Mouse (Mus musculus) cerebellum, adult (tissue): ENCODE measurements around the gene Cdc20b.

Source experiments
- ATAC-seq: cut with Nextera tagmentation; 2 replicates; pipeline ENCODE4 v1.9.2; 2017; ENCODE audit warnings: mild to moderate bottlenecking, moderate library complexity, mixed read lengths; ENCODE audit not compliant: insufficient number of reproducible peaks, low FRiP score, low TSS enrichment

The Cdc20b gene

DNA sequence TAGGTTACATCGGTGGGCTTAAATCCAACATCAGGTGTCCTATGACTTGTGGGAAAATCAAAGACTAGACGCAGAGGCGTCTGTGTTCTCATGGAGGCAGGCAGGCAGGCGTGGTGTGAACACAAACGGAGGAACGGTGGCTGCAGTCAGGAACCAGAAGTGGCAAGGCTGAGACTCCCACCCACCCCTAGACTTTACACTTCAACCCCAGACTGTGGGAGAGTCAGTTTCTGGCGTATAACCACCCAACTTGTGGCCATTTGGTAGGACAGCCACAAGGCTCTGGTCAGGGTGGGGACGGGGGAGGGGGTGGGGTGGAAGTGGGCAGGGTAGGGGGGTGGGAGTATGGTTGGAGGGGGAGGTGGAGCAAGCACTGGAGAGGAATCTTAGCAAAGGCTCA lies 55.6 kb downstream of the Cdc20b start:
- no peak for ATAC-seq

- ATAC-seq = no peak
Observed at GRCm38 (mm10) chr13:113094618-113095017, 59.7 kb downstream of the Cdc20b start.

DNA sequence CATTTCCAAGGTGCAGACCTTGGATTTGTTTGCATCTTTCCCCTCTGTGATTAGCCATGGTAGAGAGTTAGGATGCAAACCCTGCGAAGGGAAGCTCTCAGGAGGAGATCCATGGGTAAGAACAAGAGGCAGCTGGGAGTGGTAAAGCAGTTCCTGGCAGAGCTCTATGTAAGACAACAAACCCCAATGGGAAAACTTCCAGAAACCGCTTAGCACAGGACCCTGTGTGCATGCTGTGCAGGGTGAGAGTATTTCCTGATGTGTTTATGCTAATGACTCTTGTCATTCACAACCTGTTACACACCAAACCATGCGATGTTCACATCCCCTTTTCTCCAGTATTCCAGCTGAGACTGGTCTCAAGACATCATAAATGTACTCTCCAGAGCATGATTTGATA lies 62.1 kb downstream of the Cdc20b start:
- no peak for ATAC-seq

- ATAC-seq = no peak
Observed at GRCm38 (mm10) chr13:113098406-113098805, 63.5 kb downstream of the Cdc20b start.

- ATAC-seq = no peak
Observed at GRCm38 (mm10) chr13:113100879-113101278, 66.0 kb downstream of the Cdc20b start, which contains the start of gene Gzma. TSS of gene Gzma (minus strand) at chr13:113100981.

DNA sequence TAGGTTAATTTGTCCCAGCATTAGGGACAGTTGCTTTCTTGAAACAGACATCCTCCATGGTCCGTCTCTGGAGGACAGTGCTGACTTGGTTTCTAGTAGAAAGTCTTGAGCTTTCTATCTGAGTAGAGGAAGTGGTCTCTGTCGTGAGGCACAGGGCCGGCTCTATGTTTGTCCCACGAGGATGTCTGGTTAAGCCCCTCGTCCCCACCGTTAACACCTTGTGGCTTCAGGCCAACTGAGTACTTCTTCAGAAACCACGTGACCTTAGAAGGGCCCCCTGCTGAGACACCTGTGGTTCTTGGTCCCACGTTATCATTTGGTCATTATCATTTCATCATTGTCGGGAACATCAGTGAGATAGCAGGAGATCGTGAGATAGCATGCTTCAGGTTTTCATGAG lies 66.9 kb downstream of the Cdc20b start:
- no peak for ATAC-seq

GRCm38 (mm10) chr13:113104759-113105158 lies 69.8 kb downstream of the Cdc20b start:
- ATAC-seq = no peak

DNA sequence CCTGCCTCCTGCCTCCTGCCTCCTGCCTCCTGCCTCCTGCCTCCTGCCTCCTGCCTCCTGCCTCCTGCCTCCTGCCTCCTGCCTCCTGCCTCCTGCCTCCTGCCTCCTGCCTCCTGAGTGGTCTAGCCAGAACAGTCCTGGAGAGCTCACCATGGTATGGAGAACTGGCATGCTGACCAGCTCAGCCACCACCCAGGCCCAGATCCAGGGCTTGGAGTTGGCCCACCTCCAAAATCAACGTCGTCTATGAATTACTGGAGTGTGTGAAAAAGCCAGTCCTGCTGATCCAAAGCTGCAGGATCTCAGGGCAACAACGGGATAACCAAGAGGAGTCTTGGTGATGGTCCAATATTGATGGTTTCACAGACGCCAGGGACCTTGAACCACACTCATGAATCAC lies 84.1 kb downstream of the Cdc20b start:
- no peak for ATAC-seq

- no peak for ATAC-seq
Observed at GRCm38 (mm10) chr13:113120324-113121237, 85.7 kb downstream of the Cdc20b start.

DNA sequence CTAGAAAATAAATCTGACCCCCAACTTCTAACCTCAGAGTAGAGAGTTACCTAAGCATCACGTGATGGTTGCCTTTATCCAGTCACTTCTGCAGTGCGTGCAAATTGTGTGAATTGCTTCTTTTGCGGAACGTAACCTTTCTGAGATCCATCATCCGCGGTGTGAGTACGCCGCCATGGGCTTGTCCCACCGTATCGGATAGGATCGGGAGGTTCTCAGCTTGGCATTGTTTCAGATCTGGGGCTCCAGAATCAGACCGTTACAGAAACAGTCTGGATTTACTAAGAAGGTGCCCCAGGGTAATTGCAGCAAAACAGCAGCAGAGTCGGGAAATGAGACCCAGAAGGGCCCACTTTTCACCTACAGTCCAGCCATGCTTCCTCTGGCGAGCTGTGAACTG lies 86.4 kb downstream of the Cdc20b start:
- no peak for ATAC-seq

DNA sequence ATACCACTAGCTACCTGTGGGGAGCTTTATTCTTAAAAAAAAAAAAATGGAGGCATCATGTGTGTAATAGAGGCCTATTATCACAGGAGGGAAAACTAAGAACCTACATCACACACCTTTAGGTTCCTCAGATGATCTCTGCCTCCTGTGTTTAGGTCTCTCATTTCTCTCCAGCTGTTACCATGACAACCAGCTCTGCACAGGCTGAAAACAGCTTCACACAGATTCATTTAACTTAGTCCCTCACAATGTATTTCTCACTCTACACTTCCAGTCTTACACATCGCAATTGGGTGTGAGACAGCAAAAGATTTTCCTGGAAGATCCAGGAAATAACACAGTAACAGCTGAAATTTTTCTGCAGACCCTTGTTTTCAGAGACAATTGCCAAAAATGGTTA lies 95.1 kb downstream of the Cdc20b start:
- no peak for ATAC-seq

GRCm38 (mm10) chr13:113139597-113139996 lies 104.7 kb downstream of the Cdc20b start:
- no peak for ATAC-seq
